Mouse (Mus musculus) lung, postnatal 0 days (tissue): Measurements from ENCODE around the gene Kmt2a.

Experiments used
- CTCF ChIP-seq: IDR thresholded peaks from 2 replicates; pipeline ENCODE4 v1.5.1; 2016; ENCODE audit warnings: antibody characterized with exemption, mild to moderate bottlenecking
- EP300 ChIP-seq: IDR thresholded peaks from 2 replicates; pipeline ENCODE4 v1.6.1; 2016; ENCODE audit warnings: antibody characterized with exemption, mild to moderate bottlenecking, control low read depth

GRCm38 (mm10) chr9:44830506-44830905 is 50.6 kb downstream of the Kmt2a start:
- no peak for TF ChIP-seq EP300
- TF ChIP-seq CTCF = no peak
